Mouse (Mus musculus) thymus, postnatal 0 days (tissue): ENCODE data around the gene Atp6v1g1. TPM values are rescaled to one million over a fixed set of nuclear protein-coding genes. Genes with fewer than 3 reads are reported as not detected.

Source experiments
- DNase-seq: peaks from one replicate; pipeline ENCODE4 v3.0.0-alpha.2; 2015; ENCODE audit warnings: low spot score
- polyA plus RNA-seq: library from polyadenylated mRNA; unstranded; fragments of >200 nt; fragmentation: Nextera tagmentation; extraction: Ambion mirVana; gene quantifications from 2 replicates; pipeline ENCODE4 v1.2.1, GENCODE M21; 2015

Atp6v1g1 gene
- polyA plus RNA-seq, 1 experiment from 2014 or later: 373 TPM

- DNase-seq: no peak
Measured at GRCm38 (mm10) chr4:63546441-63547055, 2.0 kb downstream of the Atp6v1g1 start.

GRCm38 (mm10) chr4:63547799-63548198 lies 3.2 kb downstream of the Atp6v1g1 start:
- DNase-seq: no peak

GRCm38 (mm10) chr4:63548491-63548890 lies 3.9 kb downstream of the Atp6v1g1 start:
- peak; percentile 35 for DNase-seq

- no peak for DNase-seq
Measured at GRCm38 (mm10) chr4:63550908-63551307, 6.3 kb downstream of the Atp6v1g1 start.

- DNase-seq: no peak
Measured at GRCm38 (mm10) chr4:63552865-63553264, 8.3 kb downstream of the Atp6v1g1 start.

- no peak for DNase-seq
Measured at GRCm38 (mm10) chr4:63553789-63554576, 9.4 kb downstream of the Atp6v1g1 start.

GRCm38 (mm10) chr4:63554616-63555015 lies 10.0 kb downstream of the Atp6v1g1 start:
- no peak for DNase-seq

GRCm38 (mm10) chr4:63555111-63555510 lies 10.5 kb downstream of the Atp6v1g1 start:
- DNase-seq: no peak

GRCm38 (mm10) chr4:63556665-63557064 lies 12.1 kb downstream of the Atp6v1g1 start:
- no peak for DNase-seq

- no peak for DNase-seq
Measured at GRCm38 (mm10) chr4:63557124-63558059, 12.8 kb downstream of the Atp6v1g1 start.

- DNase-seq: peak; percentile 85
Measured at GRCm38 (mm10) chr4:63558407-63559081, 14.0 kb downstream of the Atp6v1g1 start, which contains the start of gene Tmem268. Gene Tmem268 (plus strand): TSS chr4:63558781.

GRCm38 (mm10) chr4:63559127-63559697 lies 14.6 kb downstream of the Atp6v1g1 start:
- no peak for DNase-seq

GRCm38 (mm10) chr4:63560079-63560478 lies 15.5 kb downstream of the Atp6v1g1 start:
- peak; percentile 32 for DNase-seq

GRCm38 (mm10) chr4:63561861-63562675 lies 17.5 kb downstream of the Atp6v1g1 start:
- DNase-seq: peak; percentile 74

- DNase-seq: no peak
Measured at GRCm38 (mm10) chr4:63562742-63563141, 18.2 kb downstream of the Atp6v1g1 start.

GRCm38 (mm10) chr4:63567712-63568390 lies 23.3 kb downstream of the Atp6v1g1 start:
- no peak for DNase-seq

- no peak for DNase-seq
Measured at GRCm38 (mm10) chr4:63569322-63569721, 24.8 kb downstream of the Atp6v1g1 start.

GRCm38 (mm10) chr4:63570208-63570781 lies 25.7 kb downstream of the Atp6v1g1 start:
- no peak for DNase-seq

- DNase-seq: no peak
Measured at GRCm38 (mm10) chr4:63572621-63573020, 28.0 kb downstream of the Atp6v1g1 start.
